Mouse (Mus musculus) cerebellum, adult 2 months (tissue): ENCODE results near the gene Ptov1.

Experiments
- CTCF ChIP-seq: fragments of 200-500 bp; IDR thresholded peaks from 2 replicates; pipeline ENCODE4 v1.5.1; 2011; ENCODE audit warnings: low read depth, mild to moderate bottlenecking, control low read depth, low read length, moderate library complexity, borderline replicate concordance; ENCODE audit not compliant: insufficient read depth
- POLR2A ChIP-seq: fragments of 200-500 bp; IDR thresholded peaks from 2 replicates; pipeline ENCODE4 v1.6.1; 2011; ENCODE audit warnings: low read length, control low read depth, borderline replicate concordance; ENCODE audit not compliant: insufficient read depth

DNA sequence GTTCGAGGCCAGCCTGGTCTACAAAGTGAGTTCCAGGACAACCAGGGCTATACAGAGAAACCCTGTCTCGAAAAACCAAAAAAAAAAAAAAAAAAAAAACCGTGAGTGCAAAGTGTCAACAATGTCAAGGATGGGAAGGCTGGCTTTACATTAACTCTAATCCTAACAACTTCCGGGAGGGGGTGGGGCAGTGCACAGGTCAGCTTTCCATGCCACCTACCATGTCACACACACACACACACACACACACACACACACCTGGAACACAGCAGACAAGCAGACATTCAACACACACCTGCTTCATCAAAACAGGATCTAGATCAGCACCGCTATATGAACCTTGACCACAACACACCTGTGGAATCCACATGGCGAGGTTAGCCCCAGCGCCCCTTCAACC, 20.6 kb upstream of the Ptov1 start:
- TF ChIP-seq CTCF = no peak
- TF ChIP-seq POLR2A = no peak
